Mouse (Mus musculus) stomach, postnatal 0 days (tissue): ENCODE data around the gene Kdm5d.

Experiments used
- CTCF ChIP-seq: IDR thresholded peaks from 2 replicates; pipeline ENCODE4 v1.5.1; 2016; ENCODE audit warnings: antibody characterized with exemption, low read depth, mild to moderate bottlenecking, moderate library complexity
- EP300 ChIP-seq: optimal IDR thresholded peaks from 2 replicates; pipeline ENCODE3; 2016; ENCODE audit warnings: antibody characterized with exemption

GRCm38 (mm10) chrY:872404-872803 lies 25.2 kb upstream of the Kdm5d start:
- no peak for TF ChIP-seq CTCF
- TF ChIP-seq EP300: no peak
